Mouse (Mus musculus) MEL (cell line): ENCODE data around the gene Itpk1.

Experiments used
- CHD2 ChIP-seq: IDR thresholded peaks from 2 replicates; pipeline ENCODE4 v1.6.1; 2011; ENCODE audit warnings: low read length, improper control_type of control experiment
- ELF1 ChIP-seq: IDR thresholded peaks from 2 replicates; pipeline ENCODE4 v1.6.1; 2014; ENCODE audit warnings: low read depth, mild to moderate bottlenecking, inconsistent platforms, low read length, improper control_type of control experiment, moderate library complexity
- EP300 ChIP-seq, 2 experiments: IDR thresholded peaks; 2 replicates each; pipeline ENCODE4 v1.6.1; 2011; ENCODE audit warnings: improper control_type of control experiment in 2 of 2, low read length in 2 of 2, low read depth in 1 of 2, mild to moderate bottlenecking in 1 of 2
- NELFE ChIP-seq: IDR thresholded peaks from 2 replicates; pipeline ENCODE4 v1.6.1; 2011; ENCODE audit warnings: low read depth, low read length, improper control_type of control experiment
- NRF1 ChIP-seq: IDR thresholded peaks from 2 replicates; pipeline ENCODE4 v1.6.1; 2014; ENCODE audit warnings: low read depth, mild to moderate bottlenecking, inconsistent platforms, low read length, improper control_type of control experiment, moderate library complexity; ENCODE audit not compliant: poor library complexity, insufficient read depth, severe bottlenecking
- POLR2A ChIP-seq, 2 experiments: IDR thresholded peaks; 2 replicates each; pipeline ENCODE4 v1.6.1; 2011 to 2012; ENCODE audit warnings: low read length in 2 of 2, mild to moderate bottlenecking in 2 of 2, control low read depth in 1 of 2, improper control_type of control experiment in 1 of 2, low read depth in 1 of 2, moderate library complexity in 1 of 2; ENCODE audit not compliant: control insufficient read depth in 1 of 2, insufficient read depth in 1 of 2, poor library complexity in 1 of 2
- TAL1 ChIP-seq: IDR thresholded peaks from 2 replicates; pipeline ENCODE4 v1.6.1; 2012; ENCODE audit warnings: mild to moderate bottlenecking, inconsistent platforms, low read length, moderate library complexity, mixed read lengths
- TCF12 ChIP-seq: IDR thresholded peaks from 2 replicates; pipeline ENCODE4 v1.6.1; 2014; ENCODE audit warnings: low read depth, mild to moderate bottlenecking, inconsistent platforms, low read length, improper control_type of control experiment, moderate library complexity
- USF1 ChIP-seq: IDR thresholded peaks from 2 replicates; pipeline ENCODE4 v1.6.1; 2014; ENCODE audit warnings: low read depth, mild to moderate bottlenecking, inconsistent platforms, low read length, improper control_type of control experiment, moderate library complexity
- USF2 ChIP-seq, 2 experiments: IDR thresholded peaks; 2 replicates each; pipeline ENCODE4 v1.6.1; 2011 to 2012; ENCODE audit warnings: improper control_type of control experiment in 2 of 2, low read length in 2 of 2, borderline replicate concordance in 1 of 2, inconsistent platforms in 1 of 2, low read depth in 1 of 2, mild to moderate bottlenecking in 1 of 2; ENCODE audit not compliant: insufficient read depth in 1 of 2

DNA sequence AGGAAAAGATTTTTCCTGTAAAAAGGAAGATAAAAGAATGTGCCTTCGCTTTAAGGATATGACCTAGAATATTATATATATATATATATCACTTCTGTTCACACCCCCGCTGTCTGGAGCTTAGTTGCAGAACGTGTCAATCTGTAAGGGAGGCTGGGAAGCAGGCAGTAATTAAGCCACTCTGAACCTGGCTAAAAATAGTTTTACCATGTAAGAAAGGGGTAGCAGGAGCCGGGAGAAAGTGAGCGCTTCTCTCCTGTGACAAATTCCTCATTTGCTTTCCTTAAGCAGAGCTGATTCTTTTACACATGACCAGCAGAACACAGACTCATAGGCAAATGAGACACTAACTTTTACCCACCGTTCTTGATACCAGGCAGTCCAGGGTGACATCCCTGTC lies 19.1 kb upstream of the Itpk1 start:
- no peak for TF ChIP-seq TAL1
- no peak for TF ChIP-seq NRF1
- TF ChIP-seq USF1, result no peak
- TF ChIP-seq TCF12, result no peak
- no peak for TF ChIP-seq ELF1
- no peak for TF ChIP-seq USF2 (IDR thresholded peaks at IDR 0.05; ENCODE audit: borderline replicate concordance in 1 of 2, insufficient read depth in 1 of 2, low read depth in 1 of 2, low read length in 2 of 2)
- no peak for TF ChIP-seq NELFE
- no peak for TF ChIP-seq POLR2A (IDR thresholded peaks at IDR 0.05; ENCODE audit: control insufficient read depth in 1 of 2, insufficient read depth in 1 of 2, low read depth in 1 of 2, low read length in 2 of 2, poor library complexity in 1 of 2)
- no peak for TF ChIP-seq EP300 (IDR thresholded peaks at IDR 0.05; ENCODE audit: low read depth in 1 of 2, low read length in 2 of 2)
- no peak for TF ChIP-seq CHD2
